Mouse (Mus musculus): ENCODE results near the gene Vrtn. TPM values are rescaled to one million over a fixed set of nuclear protein-coding genes. Genes with fewer than 3 reads are reported as not detected.

Vrtn gene
- total RNA-seq, 4 experiments from 2014 or later: 0.15 to 0.53 (median 0.28) TPM; not detected in 1

GRCm38 (mm10) chr12:84687531-84687930, 46.7 kb downstream of the Vrtn start:
- DNase-seq (ENCODE audit: low spot score in 2 of 2): no peak

- DNase-seq (ENCODE audit: low spot score in 2 of 2): no peak
These were observed 48.2 kb downstream of the Vrtn start for GRCm38 (mm10) chr12:84689051-84689450.

GRCm38 (mm10) chr12:84691347-84691746, 50.5 kb downstream of the Vrtn start:
- DNase-seq (ENCODE audit: low spot score in 2 of 2): no peak

- DNase-seq (ENCODE audit: low spot score in 2 of 2): no peak
These were observed 51.3 kb downstream of the Vrtn start for GRCm38 (mm10) chr12:84692141-84692540.

- peak; percentile 7 to 30 for DNase-seq (ENCODE audit: low spot score in 2 of 2)
These were observed 57.7 kb downstream of the Vrtn start, which contains the start of gene Syndig1l for GRCm38 (mm10) chr12:84698319-84699081. TSS of gene Syndig1l (minus strand) at chr12:84698831.

Other genes starting within 250 kb of the Vrtn start
- 10 to 100 TPM; 23.5 to 29.7 (median 27.0) TPM for gene Entpd5, start 232.0 kb upstream of the Vrtn start, total RNA-seq (2022)
- gene Bbof1, start 231.9 kb upstream of the Vrtn start, total RNA-seq (2022): 1 to 10 TPM; 5.8 to 8.9 (median 6.2) TPM
- 10 to 100 TPM; 11.7 to 15.2 (median 13.5) TPM for gene Rnf113a2, start 223.8 kb upstream of the Vrtn start, total RNA-seq (2022)
- gene Aldh6a1, start 190.0 kb upstream of the Vrtn start, total RNA-seq (2022): 10 to 100 TPM; 55.8 to 70.5 (median 60.5) TPM
- 10 to 100 TPM; 23.4 to 29.7 (median 27.4) TPM for gene Lin52, start 189.6 kb upstream of the Vrtn start, total RNA-seq (2022)
- gene Vsx2, start 71.3 kb upstream of the Vrtn start, total RNA-seq (2022): under 1 TPM; 0.17 to 0.39 (median 0.29) TPM
- 10 to 100 TPM in 3 of 4 experiments, 1 to 10 TPM in 1; 10.0 to 11.7 (median 10.9) TPM for gene Abcd4, start 23.6 kb upstream of the Vrtn start, total RNA-seq (2022)
- gene Syndig1l, start 57.8 kb downstream of the Vrtn start, total RNA-seq (2022): 10 to 100 TPM; 60.2 to 76.1 (median 70.8) TPM
- 10 to 100 TPM; 30.5 to 57.3 (median 41.3) TPM for gene Npc2, start 132.1 kb downstream of the Vrtn start, total RNA-seq (2022)
- gene Isca2, start 132.2 kb downstream of the Vrtn start, total RNA-seq (2022): 10 to 100 TPM; 52.3 to 66.3 (median 60.8) TPM
- 1 to 10 TPM in 2 of 4 experiments, under 1 TPM in 2; 0.50 to 1.2 (median 0.98) TPM for gene Ltbp2, start 235.5 kb downstream of the Vrtn start, total RNA-seq (2022)

Data from left cerebral cortex, adult 8-10 months (tissue).